Mouse (Mus musculus): Measurements from ENCODE around the gene Cltb. TPM values are rescaled to one million over a fixed set of nuclear protein-coding genes. Genes with fewer than 3 reads are reported as not detected.
A peak's percentile ranks its signal among the peaks of the same experiment; 100 is the strongest.

The Cltb gene
- total and polyA plus RNA-seq, 2 experiments from 2014 or later: 256 to 328 TPM

- no peaks in the 10 kb centered on the region for H3K27me3 ChIP-seq (ENCODE audit: insufficient read depth, low read length)
- peaks cover 8% of the 10 kb centered on the region; the same call in 1 of the 2 replicates for H3K4me1 ChIP-seq (ENCODE audit: insufficient read depth, low read length)
- ATAC-seq (ENCODE audit: low FRiP score) (no peak), DNase-seq (ENCODE audit: low spot score) (peak; percentile 65)
- no peak overlapping the region for H3K9ac ChIP-seq (replicated peaks; ENCODE audit: low read length, poor library complexity, severe bottlenecking)
- H3K9me3 ChIP-seq (ENCODE audit: low read length): no peaks in the 10 kb centered on the region
- H3K4me3 ChIP-seq (ENCODE audit: low read depth, low read length): no peak overlapping the region
- no peak for TF ChIP-seq CTCF (IDR thresholded peaks at IDR 0.05)
- WGBS: 25% methylated on average over 2 of the region's 2 CpGs
- H3K4me2 ChIP-seq (ENCODE audit: low read depth, low read length, poor library complexity, severe bottlenecking): no peak overlapping the region
- no peaks in the 10 kb centered on the region for H3K36me3 ChIP-seq (ENCODE audit: insufficient read depth, low read length)
- no peak overlapping the region for H3K27ac ChIP-seq (ENCODE audit: low read depth, low read length)
Observed at GRCm38 (mm10) chr13:54571637-54572036, 39.5 kb downstream of the Cltb start.

- no peak overlapping the region for H3K27ac ChIP-seq (ENCODE audit: low read depth, low read length)
- TF ChIP-seq CTCF (IDR thresholded peaks at IDR 0.05): no peak
- 79% methylated on average over 4 of the region's 4 CpGs for WGBS
- H3K9ac ChIP-seq (replicated peaks; ENCODE audit: low read length, poor library complexity, severe bottlenecking): no peak overlapping the region
- DNase-seq (ENCODE audit: low spot score) (no peak), ATAC-seq (ENCODE audit: low FRiP score) (no peak)
- H3K9me3 ChIP-seq (ENCODE audit: low read length): no peaks in the 10 kb centered on the region
- no peak overlapping the region for H3K4me2 ChIP-seq (ENCODE audit: low read depth, low read length, poor library complexity, severe bottlenecking)
- H3K27me3 ChIP-seq (ENCODE audit: insufficient read depth, low read length): no peaks in the 10 kb centered on the region
- H3K36me3 ChIP-seq (ENCODE audit: insufficient read depth, low read length): no peaks in the 10 kb centered on the region
- H3K4me1 ChIP-seq (ENCODE audit: insufficient read depth, low read length): peaks cover 4% of the 10 kb centered on the region; the same call in 1 of the 2 replicates
- H3K4me3 ChIP-seq (ENCODE audit: low read depth, low read length): no peak overlapping the region
Observed at GRCm38 (mm10) chr13:54570736-54571135, 40.4 kb downstream of the Cltb start.

- Histone ChIP-seq H3K9me3 (ENCODE audit: low read length) (no peaks in the 10 kb centered on the region), H3K4me2 (ENCODE audit: low read depth, low read length, poor library complexity, severe bottlenecking) (no peak overlapping the region), H3K27me3 (ENCODE audit: insufficient read depth, low read length) (no peaks in the 10 kb centered on the region), H3K36me3 (ENCODE audit: insufficient read depth, low read length) (no peaks in the 10 kb centered on the region), H3K4me3 (ENCODE audit: low read depth, low read length) (no peak overlapping the region), H3K9ac (replicated peaks; ENCODE audit: low read length, poor library complexity, severe bottlenecking) (no peak overlapping the region), H3K4me1 (ENCODE audit: insufficient read depth, low read length) (peaks cover 1% of the 10 kb centered on the region; the same call in 1 of the 2 replicates), H3K27ac (ENCODE audit: low read depth, low read length) (no peak overlapping the region)
- no peak for TF ChIP-seq CTCF (IDR thresholded peaks at IDR 0.05)
- WGBS: 53% methylated on average over 1 of the region's 1 CpGs
- DNase-seq (ENCODE audit: low spot score) (no peak), ATAC-seq (ENCODE audit: low FRiP score) (no peak)
Observed at GRCm38 (mm10) chr13:54569282-54569681, 41.9 kb downstream of the Cltb start.

- WGBS: 42% methylated on average over 5 of the region's 5 CpGs
- Histone ChIP-seq H3K9me3 (ENCODE audit: low read length) (no peaks in the 10 kb centered on the region), H3K4me2 (ENCODE audit: low read depth, low read length, poor library complexity, severe bottlenecking) (no peak overlapping the region), H3K27me3 (ENCODE audit: insufficient read depth, low read length) (no peaks in the 10 kb centered on the region), H3K4me3 (ENCODE audit: low read depth, low read length) (no peak overlapping the region), H3K27ac (ENCODE audit: low read depth, low read length) (no peak overlapping the region), H3K4me1 (ENCODE audit: insufficient read depth, low read length) (no peaks in the 10 kb centered on the region), H3K36me3 (ENCODE audit: insufficient read depth, low read length) (no peaks in the 10 kb centered on the region), H3K9ac (replicated peaks; ENCODE audit: low read length, poor library complexity, severe bottlenecking) (no peak overlapping the region)
- ATAC-seq (ENCODE audit: low FRiP score) (no peak), DNase-seq (ENCODE audit: low spot score) (no peak)
- TF ChIP-seq CTCF (IDR thresholded peaks at IDR 0.05): no peak
Observed at GRCm38 (mm10) chr13:54568380-54568779, 42.8 kb downstream of the Cltb start.

GRCm38 (mm10) chr13:54565594-54566345 lies 45.4 kb downstream of the Cltb start:
- H3K36me3 ChIP-seq (ENCODE audit: insufficient read depth, low read length): peaks cover 11% of the 10 kb centered on the region
- peak overlapping the region; percentile 94 for H3K4me3 ChIP-seq (ENCODE audit: low read depth, low read length)
- TF ChIP-seq CTCF (IDR thresholded peaks at IDR 0.05): peak; percentile 70
- peak overlapping the region; percentile 69; the same call in 1 of the 2 replicates for H3K27ac ChIP-seq (ENCODE audit: low read depth, low read length)
- DNase-seq (ENCODE audit: low spot score): peak; percentile 54
- no peak overlapping the region for H3K9ac ChIP-seq (replicated peaks; ENCODE audit: low read length, poor library complexity, severe bottlenecking)
- WGBS: 37% methylated on average over 8 of the region's 8 CpGs
- H3K9me3 ChIP-seq (ENCODE audit: low read length): no peaks in the 10 kb centered on the region
- ATAC-seq (ENCODE audit: low FRiP score): peak; percentile 64
- H3K4me1 ChIP-seq (ENCODE audit: insufficient read depth, low read length): no peaks in the 10 kb centered on the region
- no peaks in the 10 kb centered on the region for H3K27me3 ChIP-seq (ENCODE audit: insufficient read depth, low read length)
- peak overlapping the region; percentile 51 for H3K4me2 ChIP-seq (ENCODE audit: low read depth, low read length, poor library complexity, severe bottlenecking)

GRCm38 (mm10) chr13:54565201-54565581 lies 46.0 kb downstream of the Cltb start, which contains the start of gene 4833439L19Rik:
TSS of gene 4833439L19Rik (minus strand) at chr13:54565435.
- no peaks in the 10 kb centered on the region for H3K4me1 ChIP-seq (ENCODE audit: insufficient read depth, low read length)
- H3K9me3 ChIP-seq (ENCODE audit: low read length): no peaks in the 10 kb centered on the region
- peak within 1 kb of the TSS; percentile 97 for H3K9ac ChIP-seq (replicated peaks; ENCODE audit: low read length, poor library complexity, severe bottlenecking)
- H3K27ac ChIP-seq (ENCODE audit: low read depth, low read length): peak within 1 kb of the TSS; percentile 87
- peak within 1 kb of the TSS; percentile 79 for H3K4me2 ChIP-seq (ENCODE audit: low read depth, low read length, poor library complexity, severe bottlenecking)
- peak within 1 kb of the TSS; percentile 94 for H3K4me3 ChIP-seq (ENCODE audit: low read depth, low read length)
- no peak for TF ChIP-seq CTCF (IDR thresholded peaks at IDR 0.05)
- ATAC-seq (ENCODE audit: low FRiP score): peak; percentile 96
- H3K27me3 ChIP-seq (ENCODE audit: insufficient read depth, low read length): no peaks in the 10 kb centered on the region
- peak; percentile 98 for DNase-seq (ENCODE audit: low spot score)
- under 1% methylated on average over 27 of the region's 27 CpGs for WGBS
- peaks cover 16% of the 10 kb centered on the region for H3K36me3 ChIP-seq (ENCODE audit: insufficient read depth, low read length)
